Mouse (Mus musculus): Measurements from ENCODE around the gene Abhd6.

The Abhd6 gene

GRCm38 (mm10) chr14:7964219-7964889 is 38.3 kb upstream of the Abhd6 start:
- Histone ChIP-seq H3K9me3 (ENCODE audit: low read length) (no peaks in the 10 kb centered on the region), H3K4me1 (replicated peaks; ENCODE audit: low read depth, low read length) (peaks cover 50% of the 10 kb centered on the region), H3K4me3 (replicated peaks; ENCODE audit: low read length) (no peak overlapping the region)

GRCm38 (mm10) chr14:7971889-7972493 is 30.7 kb upstream of the Abhd6 start:
- Histone ChIP-seq H3K4me1 (replicated peaks; ENCODE audit: low read depth, low read length) (0 out of 2 replicates have a peak, but pooled peaks cover 4% of the 10 kb centered on the region), H3K36me3 (ENCODE audit: insufficient read depth, low read length) (no peaks in the 10 kb centered on the region), H3K9me3 (ENCODE audit: low read length) (no peaks in the 10 kb centered on the region; the same call in 1 of the 2 replicates), H3K4me3 (replicated peaks; ENCODE audit: low read length) (peak overlapping the region; percentile 71), H3K27me3 (ENCODE audit: insufficient read depth, low read length) (no peaks in the 10 kb centered on the region)
- TF ChIP-seq POU5F1 (IDR thresholded peaks at IDR 0.05; ENCODE audit: borderline replicate concordance, low read length) (no peak), NANOG (IDR thresholded peaks at IDR 0.05; ENCODE audit: borderline replicate concordance, low read length) (no peak), CTCF (conservative IDR thresholded peaks at IDR 0.05; ENCODE audit: low read length) (no peak)

More at GRCm38 (mm10) chr14:7964219-7964889, 38.3 kb upstream of the Abhd6 start:
- Histone ChIP-seq H3K27me3 (ENCODE audit: insufficient read depth, low read length) (no peaks in the 10 kb centered on the region), H3K36me3 (ENCODE audit: insufficient read depth, low read length) (peaks cover 30% of the 10 kb centered on the region)
- TF ChIP-seq NANOG (IDR thresholded peaks at IDR 0.05; ENCODE audit: borderline replicate concordance, low read length): no peak
- peak; percentile 40 for TF ChIP-seq CTCF (conservative IDR thresholded peaks at IDR 0.05; ENCODE audit: low read length)
- no peak for TF ChIP-seq POU5F1 (IDR thresholded peaks at IDR 0.05; ENCODE audit: borderline replicate concordance, low read length)

- no peaks in the 10 kb centered on the region for H3K27me3 ChIP-seq (ENCODE audit: insufficient read depth, low read length)
- H3K4me3 ChIP-seq (replicated peaks; ENCODE audit: low read length): no peak overlapping the region
- TF ChIP-seq CTCF (conservative IDR thresholded peaks at IDR 0.05; ENCODE audit: low read length) (no peak), NANOG (IDR thresholded peaks at IDR 0.05; ENCODE audit: borderline replicate concordance, low read length) (no peak), POU5F1 (IDR thresholded peaks at IDR 0.05; ENCODE audit: borderline replicate concordance, low read length) (no peak)
These were observed 28.1 kb upstream of the Abhd6 start for GRCm38 (mm10) chr14:7974643-7975042.

GRCm38 (mm10) chr14:7975177-7975576 is 27.5 kb upstream of the Abhd6 start:
- no peak overlapping the region for H3K4me3 ChIP-seq (replicated peaks; ENCODE audit: low read length)
- no peak for TF ChIP-seq CTCF (conservative IDR thresholded peaks at IDR 0.05; ENCODE audit: low read length)
- TF ChIP-seq POU5F1 (IDR thresholded peaks at IDR 0.05; ENCODE audit: borderline replicate concordance, low read length): no peak
- no peak for TF ChIP-seq NANOG (IDR thresholded peaks at IDR 0.05; ENCODE audit: borderline replicate concordance, low read length)
- H3K36me3 ChIP-seq (ENCODE audit: insufficient read depth, low read length): no peaks in the 10 kb centered on the region

More at GRCm38 (mm10) chr14:7974643-7975042, 28.1 kb upstream of the Abhd6 start:
- H3K4me1 ChIP-seq (replicated peaks; ENCODE audit: low read depth, low read length): 0 out of 2 replicates have a peak, but pooled peaks cover 4% of the 10 kb centered on the region
- no peaks in the 10 kb centered on the region; the same call in 1 of the 2 replicates for H3K9me3 ChIP-seq (ENCODE audit: low read length)
- H3K36me3 ChIP-seq (ENCODE audit: insufficient read depth, low read length): no peaks in the 10 kb centered on the region

GRCm38 (mm10) chr14:7977471-7977870 is 25.2 kb upstream of the Abhd6 start:
- no peaks in the 10 kb centered on the region for H3K27me3 ChIP-seq (ENCODE audit: insufficient read depth, low read length)
- TF ChIP-seq CTCF (conservative IDR thresholded peaks at IDR 0.05; ENCODE audit: low read length) (no peak), NANOG (IDR thresholded peaks at IDR 0.05; ENCODE audit: borderline replicate concordance, low read length) (no peak), POU5F1 (IDR thresholded peaks at IDR 0.05; ENCODE audit: borderline replicate concordance, low read length) (no peak)
- H3K4me1 ChIP-seq (replicated peaks; ENCODE audit: low read depth, low read length): no peaks in the 10 kb centered on the region
- H3K4me3 ChIP-seq (replicated peaks; ENCODE audit: low read length): no peak overlapping the region
- no peaks in the 10 kb centered on the region for H3K9me3 ChIP-seq (ENCODE audit: low read length)
- no peaks in the 10 kb centered on the region for H3K36me3 ChIP-seq (ENCODE audit: insufficient read depth, low read length)

More at GRCm38 (mm10) chr14:7975177-7975576, 27.5 kb upstream of the Abhd6 start:
- Histone ChIP-seq H3K9me3 (ENCODE audit: low read length) (no peaks in the 10 kb centered on the region; the same call in 1 of the 2 replicates), H3K27me3 (ENCODE audit: insufficient read depth, low read length) (no peaks in the 10 kb centered on the region), H3K4me1 (replicated peaks; ENCODE audit: low read depth, low read length) (0 out of 2 replicates have a peak, but pooled peaks cover 4% of the 10 kb centered on the region)

GRCm38 (mm10) chr14:7978183-7978582 is 24.5 kb upstream of the Abhd6 start:
- TF ChIP-seq POU5F1 (IDR thresholded peaks at IDR 0.05; ENCODE audit: borderline replicate concordance, low read length) (no peak), NANOG (IDR thresholded peaks at IDR 0.05; ENCODE audit: borderline replicate concordance, low read length) (no peak), CTCF (conservative IDR thresholded peaks at IDR 0.05; ENCODE audit: low read length) (no peak)
- no peaks in the 10 kb centered on the region for H3K9me3 ChIP-seq (ENCODE audit: low read length)

GRCm38 (mm10) chr14:7981226-7981625 is 21.5 kb upstream of the Abhd6 start:
- Histone ChIP-seq H3K9me3 (ENCODE audit: low read length) (no peaks in the 10 kb centered on the region), H3K4me3 (replicated peaks; ENCODE audit: low read length) (no peak overlapping the region), H3K36me3 (ENCODE audit: insufficient read depth, low read length) (no peaks in the 10 kb centered on the region), H3K4me1 (replicated peaks; ENCODE audit: low read depth, low read length) (no peaks in the 10 kb centered on the region), H3K27me3 (ENCODE audit: insufficient read depth, low read length) (no peaks in the 10 kb centered on the region)
- TF ChIP-seq NANOG (IDR thresholded peaks at IDR 0.05; ENCODE audit: borderline replicate concordance, low read length) (no peak), CTCF (conservative IDR thresholded peaks at IDR 0.05; ENCODE audit: low read length) (no peak), POU5F1 (IDR thresholded peaks at IDR 0.05; ENCODE audit: borderline replicate concordance, low read length) (no peak)

More at GRCm38 (mm10) chr14:7978183-7978582, 24.5 kb upstream of the Abhd6 start:
- H3K4me1 ChIP-seq (replicated peaks; ENCODE audit: low read depth, low read length): no peaks in the 10 kb centered on the region
- no peak overlapping the region for H3K4me3 ChIP-seq (replicated peaks; ENCODE audit: low read length)
- H3K36me3 ChIP-seq (ENCODE audit: insufficient read depth, low read length): no peaks in the 10 kb centered on the region
- no peaks in the 10 kb centered on the region for H3K27me3 ChIP-seq (ENCODE audit: insufficient read depth, low read length)

GRCm38 (mm10) chr14:7986913-7987312 is 15.8 kb upstream of the Abhd6 start:
- Histone ChIP-seq H3K9me3 (ENCODE audit: low read length) (no peaks in the 10 kb centered on the region), H3K36me3 (ENCODE audit: insufficient read depth, low read length) (no peaks in the 10 kb centered on the region), H3K4me1 (replicated peaks; ENCODE audit: low read depth, low read length) (no peaks in the 10 kb centered on the region), H3K4me3 (replicated peaks; ENCODE audit: low read length) (no peak overlapping the region), H3K27me3 (ENCODE audit: insufficient read depth, low read length) (peaks cover 8% of the 10 kb centered on the region; the same call in 1 of the 2 replicates)
- no peak for TF ChIP-seq CTCF (conservative IDR thresholded peaks at IDR 0.05; ENCODE audit: low read length)
- TF ChIP-seq POU5F1 (IDR thresholded peaks at IDR 0.05; ENCODE audit: borderline replicate concordance, low read length): no peak
- TF ChIP-seq NANOG (IDR thresholded peaks at IDR 0.05; ENCODE audit: borderline replicate concordance, low read length): no peak
